Mouse (Mus musculus) kidney, embryonic 16.5 days (tissue): ENCODE results near the gene Kmt2b. TPM values are rescaled to one million over a fixed set of nuclear protein-coding genes. Genes with fewer than 3 reads are reported as not detected.
A peak's percentile ranks its signal among the peaks of the same experiment; 100 is the strongest.

Experiments used
- ATAC-seq: fragments of 200-750 bp; cut with Nextera tagmentation; 2 replicates; pipeline ENCODE4 v1.8.0; 2017; ENCODE audit warnings: moderate TSS enrichment; ENCODE audit not compliant: low FRiP score, low TSS enrichment
- H3K27ac ChIP-seq: fragments of 300-500 bp; sonication (generic); 2 replicates; pipeline ENCODE4 v1.5.1; 2014; ENCODE audit warnings: low read length
- H3K27me3 ChIP-seq: fragments of 300-500 bp; sonication (generic); 2 replicates; pipeline ENCODE4 v1.6.1; 2014; ENCODE audit warnings: low read length, control low read depth, mixed read lengths; ENCODE audit not compliant: insufficient read depth
- H3K36me3 ChIP-seq: fragments of 300-500 bp; sonication (generic); 2 replicates; pipeline ENCODE4 v1.6.1; 2014; ENCODE audit warnings: low read length, control low read depth, mixed read lengths; ENCODE audit not compliant: insufficient read depth
- H3K4me1 ChIP-seq: fragments of 300-500 bp; sonication (generic); 2 replicates; pipeline ENCODE4 v1.6.1; 2014; ENCODE audit warnings: low read length, control low read depth, mixed read lengths; ENCODE audit not compliant: insufficient read depth
- H3K4me2 ChIP-seq: fragments of 300-500 bp; sonication (generic); replicated peaks from 2 replicates; pipeline ENCODE4 v1.6.1; 2014; ENCODE audit warnings: low read depth, low read length
- H3K4me3 ChIP-seq: fragments of 300-500 bp; sonication (generic); 2 replicates; pipeline ENCODE4 v1.5.1; 2014; ENCODE audit warnings: mild to moderate bottlenecking, low read length
- H3K9ac ChIP-seq: fragments of 300-500 bp; sonication (generic); replicated peaks from 2 replicates; pipeline ENCODE4 v1.6.1; 2014; ENCODE audit warnings: low read length
- H3K9me3 ChIP-seq: fragments of 300-500 bp; sonication (generic); 2 replicates; pipeline ENCODE4 v1.6.1; 2016; ENCODE audit warnings: low read length, control low read depth
- whole genome bisulfite sequencing: fragments of 180-500 bp; shearing (Covaris S2); extraction: QIAGEN DNeasy Blood & Tissue Kit; methylation state at CpG from one replicate; pipeline ENCODE4 v1.1.7; 2014; 5-methylcytosine and 5-hydroxymethylcytosine counted together
- polyA plus RNA-seq: library from polyadenylated mRNA; unstranded; fragments of >200 nt; fragmentation: Nextera tagmentation; extraction: Ambion mirVana; gene quantifications from 2 replicates; pipeline ENCODE4 v1.2.1, GENCODE M21; 2015

The Kmt2b gene
- polyA plus RNA-seq, 1 experiment from 2014 or later: 9.0 TPM

GRCm38 (mm10) chr7:30604424-30604823 lies 15.9 kb upstream of the Kmt2b start:
- Histone ChIP-seq H3K4me1 (peaks cover 23% of the 10 kb centered on the region), H3K36me3 (no peaks in the 10 kb centered on the region), H3K9me3 (no peaks in the 10 kb centered on the region), H3K9ac (peak overlapping the region; percentile 25; the same call in 1 of the 2 replicates), H3K27me3 (no peaks in the 10 kb centered on the region), H3K27ac (no peak overlapping the region), H3K4me2 (no peak overlapping the region), H3K4me3 (no peak overlapping the region)
- 38% methylated on average over 8 of the region's 8 CpGs for WGBS
- no peak for ATAC-seq

- no peaks in the 10 kb centered on the region for H3K27me3 ChIP-seq
- H3K4me2 ChIP-seq: no peak overlapping the region
- H3K9me3 ChIP-seq: no peaks in the 10 kb centered on the region
- H3K4me3 ChIP-seq: no peak overlapping the region
- WGBS: 14% methylated on average over 3 of the region's 3 CpGs
- no peaks in the 10 kb centered on the region for H3K36me3 ChIP-seq
- H3K4me1 ChIP-seq: peaks cover 23% of the 10 kb centered on the region
- ATAC-seq: peak; percentile 64
- peak overlapping the region; percentile 71 for H3K27ac ChIP-seq
- no peak overlapping the region for H3K9ac ChIP-seq
These were observed 14.1 kb upstream of the Kmt2b start for GRCm38 (mm10) chr7:30602583-30602982.

DNA sequence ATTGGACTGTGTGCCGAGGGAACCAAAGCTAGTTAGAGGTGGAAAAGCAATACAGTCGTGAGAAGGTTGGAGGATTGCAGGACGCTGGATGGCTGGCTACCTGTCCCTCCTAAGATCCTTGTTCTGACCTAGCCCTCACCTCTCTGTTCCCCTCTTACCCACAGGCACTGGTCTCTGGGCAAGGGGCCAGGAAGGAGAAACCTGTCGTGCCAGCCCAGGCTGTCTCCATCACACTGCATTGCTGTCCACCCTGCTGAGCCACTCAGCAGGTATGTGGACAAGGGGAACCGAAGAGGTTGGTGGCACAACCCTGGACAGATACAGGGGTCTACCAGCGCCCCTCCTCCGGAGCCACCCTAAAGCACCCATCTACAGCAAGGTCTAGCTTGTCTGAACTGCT lies 12.1 kb upstream of the Kmt2b start:
- 0 out of 2 replicates have a peak, but pooled peaks have one; percentile 33 for ATAC-seq
- Histone ChIP-seq H3K27ac (peak overlapping the region; percentile 31), H3K9ac (no peak overlapping the region), H3K36me3 (no peaks in the 10 kb centered on the region), H3K27me3 (no peaks in the 10 kb centered on the region), H3K4me1 (peaks cover 23% of the 10 kb centered on the region), H3K4me3 (no peak overlapping the region), H3K4me2 (no peak overlapping the region; the same call in 1 of the 2 replicates), H3K9me3 (no peaks in the 10 kb centered on the region)
- WGBS: 70% methylated on average over 7 of the region's 7 CpGs

GRCm38 (mm10) chr7:30599933-30600353 lies 11.4 kb upstream of the Kmt2b start:
- H3K9ac ChIP-seq: no peak overlapping the region
- H3K27me3 ChIP-seq: no peaks in the 10 kb centered on the region
- H3K9me3 ChIP-seq: no peaks in the 10 kb centered on the region
- peaks cover 23% of the 10 kb centered on the region for H3K4me1 ChIP-seq
- peak overlapping the region; percentile 14; the same call in 1 of the 2 replicates for H3K4me2 ChIP-seq
- peak; percentile 96 for ATAC-seq
- peak overlapping the region; percentile 31 for H3K27ac ChIP-seq
- under 1% methylated on average over 16 of the region's 16 CpGs for WGBS
- no peaks in the 10 kb centered on the region for H3K36me3 ChIP-seq
- no peak overlapping the region for H3K4me3 ChIP-seq

GRCm38 (mm10) chr7:30598786-30599185 lies 10.3 kb upstream of the Kmt2b start, which contains the start of gene Zbtb32:
Zbtb32 (minus strand) TSS chr7:30598909.
- H3K4me3 ChIP-seq: no peak within 1 kb of the TSS
- H3K9ac ChIP-seq: no peak within 1 kb of the TSS
- no peaks in the 10 kb centered on the region for H3K9me3 ChIP-seq
- no peak within 1 kb of the TSS for H3K4me2 ChIP-seq
- H3K27me3 ChIP-seq: no peaks in the 10 kb centered on the region
- WGBS: 93% methylated on average over 12 of the region's 12 CpGs
- H3K4me1 ChIP-seq: peaks cover 16% of the 10 kb centered on the region
- no peaks in the 10 kb centered on the region for H3K36me3 ChIP-seq
- H3K27ac ChIP-seq: peak within 1 kb of the TSS; percentile 32; the same call in 1 of the 2 replicates
- no peak for ATAC-seq

DNA sequence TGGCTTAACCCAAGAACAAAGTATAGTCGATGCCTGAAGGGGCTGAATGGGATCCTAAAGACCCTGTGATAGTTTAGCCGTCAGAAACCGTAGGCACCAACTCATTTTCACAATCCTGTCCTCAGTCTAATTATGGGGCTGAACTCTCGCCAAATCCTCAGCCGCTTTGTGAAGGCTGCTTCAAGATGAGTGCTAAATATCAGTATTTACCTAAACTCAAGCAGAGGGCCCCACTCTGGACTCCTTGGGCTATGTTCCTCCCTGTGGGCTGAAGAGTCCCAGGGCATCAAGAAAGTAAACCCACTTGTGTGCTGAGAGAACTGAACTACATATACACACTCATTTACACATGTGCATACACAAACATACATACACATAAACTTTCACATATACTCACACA lies 8.3 kb upstream of the Kmt2b start:
- no peak for ATAC-seq

GRCm38 (mm10) chr7:30596093-30596492 lies 7.6 kb upstream of the Kmt2b start:
- 0 out of 2 replicates have a peak, but pooled peaks cover 3% of the 10 kb centered on the region for H3K4me1 ChIP-seq
- no peak overlapping the region for H3K27ac ChIP-seq
- H3K4me3 ChIP-seq: no peak overlapping the region
- H3K4me2 ChIP-seq: no peak overlapping the region
- H3K27me3 ChIP-seq: no peaks in the 10 kb centered on the region
- H3K36me3 ChIP-seq: no peaks in the 10 kb centered on the region
- no peak for ATAC-seq
- H3K9me3 ChIP-seq: no peaks in the 10 kb centered on the region
- WGBS: 82% methylated on average over 5 of the region's 5 CpGs
- H3K9ac ChIP-seq: no peak overlapping the region

More for the DNA sequence above, 8.3 kb upstream of the Kmt2b start:
- no peak overlapping the region for H3K4me3 ChIP-seq
- H3K27ac ChIP-seq: no peak overlapping the region
- no peak overlapping the region for H3K4me2 ChIP-seq
- 0 out of 2 replicates have a peak, but pooled peaks cover 3% of the 10 kb centered on the region for H3K4me1 ChIP-seq
- no peaks in the 10 kb centered on the region for H3K9me3 ChIP-seq
- no peaks in the 10 kb centered on the region for H3K36me3 ChIP-seq
- H3K27me3 ChIP-seq: no peaks in the 10 kb centered on the region
- H3K9ac ChIP-seq: no peak overlapping the region
- WGBS: 74% methylated on average over 5 of the region's 5 CpGs

DNA sequence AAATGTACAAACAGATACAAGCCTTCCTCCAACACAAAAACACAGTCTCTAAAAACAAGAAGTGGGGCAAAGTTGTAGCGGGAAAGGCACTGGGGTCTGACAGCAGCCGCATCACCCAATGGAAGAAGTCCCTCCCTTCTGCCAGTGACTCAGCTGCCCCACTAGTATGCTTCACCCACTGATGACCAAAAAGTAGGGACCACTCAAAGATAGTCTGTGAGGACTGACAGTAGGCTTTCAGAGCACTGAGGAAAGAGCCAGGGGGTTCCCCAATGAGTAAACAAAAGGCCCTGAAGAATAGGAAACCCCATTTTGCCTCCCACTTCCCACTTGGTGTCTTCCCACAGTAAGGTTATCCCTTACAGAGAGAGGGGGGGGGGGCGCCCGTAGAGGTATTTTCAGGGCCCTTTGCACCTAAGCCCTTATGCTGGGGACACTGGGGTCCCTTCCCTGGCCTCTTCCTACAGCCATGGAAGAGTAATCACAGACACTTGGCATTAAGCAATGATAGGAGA lies 6.0 kb upstream of the Kmt2b start:
- Histone ChIP-seq H3K4me1 (peaks cover 8% of the 10 kb centered on the region; the same call in 1 of the 2 replicates), H3K27ac (no peak overlapping the region), H3K9me3 (no peaks in the 10 kb centered on the region), H3K9ac (no peak overlapping the region), H3K27me3 (no peaks in the 10 kb centered on the region), H3K4me2 (no peak overlapping the region), H3K4me3 (no peak overlapping the region), H3K36me3 (no peaks in the 10 kb centered on the region)
- ATAC-seq: no peak
- 63% methylated on average over 4 of the region's 4 CpGs for WGBS

- Histone ChIP-seq H3K27ac (no peak overlapping the region), H3K4me1 (peaks cover 9% of the 10 kb centered on the region; the same call in 1 of the 2 replicates), H3K4me2 (no peak overlapping the region), H3K4me3 (no peak overlapping the region), H3K36me3 (no peaks in the 10 kb centered on the region), H3K9me3 (no peaks in the 10 kb centered on the region), H3K9ac (no peak overlapping the region), H3K27me3 (no peaks in the 10 kb centered on the region)
- no peak for ATAC-seq
- WGBS: 75% methylated on average over 10 of the region's 10 CpGs
These were observed 5.3 kb upstream of the Kmt2b start for GRCm38 (mm10) chr7:30593579-30594509.
